26 mouse cellular contexts compared by ENCODE assay signal in the genomic region with DNA sequence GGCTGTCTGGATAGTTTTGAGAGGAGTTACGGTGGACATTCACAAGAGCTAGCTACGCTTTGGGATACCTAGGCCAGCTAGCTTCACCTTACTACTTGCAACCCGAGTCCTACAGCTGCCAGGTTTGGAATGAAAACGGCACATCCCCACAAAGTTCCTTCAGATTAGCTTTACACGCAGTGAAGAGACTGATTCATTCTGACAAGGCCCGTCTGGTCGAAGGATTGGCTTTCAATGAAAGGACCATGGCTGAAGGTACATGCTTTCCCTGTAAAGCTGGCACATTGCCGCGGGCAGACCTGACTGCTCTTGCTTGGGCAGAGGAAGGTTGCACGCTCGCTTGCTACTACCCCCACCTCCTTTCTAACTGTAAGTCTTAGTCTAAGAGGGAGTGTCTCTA. TPM values are rescaled to one million over a fixed set of nuclear protein-coding genes. Genes with fewer than 3 reads are reported as not detected.
DNase-seq lines count a peak whose midpoint lies in the region; ATAC-seq and TF ChIP-seq lines count a peak whose summit lies in the region.
"Had no signal": no experiment of that assay in that cellular context is flagged by ENCODE, and none has a peak within 500 bp of the region (broad histone marks: within the 10 kb centered on the region; RNA-seq: fewer than 3 reads in every experiment).

No protein-coding gene starts in this region.

- no peaks in the 10 kb centered on the region for H3K9me3 ChIP-seq in intestine, embryonic 15.5 days
- H3K9me3 ChIP-seq in intestine, postnatal 0 days (ENCODE audit: control insufficient read depth): no peaks in the 10 kb centered on the region
- H3K9me3 ChIP-seq in midbrain, embryonic 14.5 days (ENCODE audit: control insufficient read depth, low read length): no peaks in the 10 kb centered on the region
- H3K9me3 ChIP-seq in midbrain, postnatal 0 days (ENCODE audit: low read length): no peaks in the 10 kb centered on the region
- H3K9me3 ChIP-seq: heart, embryonic 13.5 days; midbrain, embryonic 12.5 days; neural tube, embryonic 12.5 days had no signal

- peaks cover 45% of the 10 kb centered on the region for H3K27me3 ChIP-seq in intestine, embryonic 15.5 days (replicated peaks)
- H3K27me3 ChIP-seq in intestine, postnatal 0 days (replicated peaks; ENCODE audit: control insufficient read depth, insufficient read depth, low read length): peaks cover 12% of the 10 kb centered on the region
- peaks cover 50% of the 10 kb centered on the region for H3K27me3 ChIP-seq in midbrain, embryonic 14.5 days (ENCODE audit: control insufficient read depth, insufficient read depth, low read length)
- H3K27me3 ChIP-seq in midbrain, postnatal 0 days (ENCODE audit: insufficient read depth, low read length): peaks cover 49% of the 10 kb centered on the region

- ATAC-seq in intestine, embryonic 15.5 days: no peak
- no peak for ATAC-seq in intestine, postnatal 0 days
- no peak for ATAC-seq in midbrain, embryonic 14.5 days (ENCODE audit: low FRiP score, low TSS enrichment)
- ATAC-seq in midbrain, postnatal 0 days (ENCODE audit: low FRiP score): no peak
- ATAC-seq: activated CD4-positive, CD25-positive, alpha-beta regulatory T cell, adult 4 months; forebrain, postnatal 0 days; liver, postnatal 0 days had no signal

- TF ChIP-seq CTCF in intestine, postnatal 0 days (IDR thresholded peaks at IDR 0.05; ENCODE audit: low read depth): no peak
- TF ChIP-seq CTCF in midbrain, postnatal 0 days (IDR thresholded peaks at IDR 0.05): no peak

- peak overlapping the region; percentile 99; the same call in 1 of the 2 replicates for H3K4me2 ChIP-seq in intestine, embryonic 15.5 days (replicated peaks)
- H3K4me2 ChIP-seq in intestine, postnatal 0 days (replicated peaks; ENCODE audit: low read depth): no peak overlapping the region
- H3K4me2 ChIP-seq in midbrain, embryonic 14.5 days (ENCODE audit: low read length): no peak overlapping the region
- H3K4me2 ChIP-seq in midbrain, postnatal 0 days (ENCODE audit: low read depth, low read length, poor library complexity, severe bottlenecking): no peak overlapping the region

- no peak overlapping the region for H3K4me3 ChIP-seq in intestine, embryonic 15.5 days (replicated peaks)
- H3K4me3 ChIP-seq in intestine, postnatal 0 days (ENCODE audit: low read depth, low read length): no peak overlapping the region
- no peak overlapping the region for H3K4me3 ChIP-seq in midbrain, embryonic 14.5 days (replicated peaks; ENCODE audit: low read depth, low read length)
- no peak overlapping the region for H3K4me3 ChIP-seq in midbrain, postnatal 0 days (ENCODE audit: low read depth, low read length)
- H3K4me3 ChIP-seq: midbrain, embryonic 12.5 days had no signal

- no peak overlapping the region for H3K27ac ChIP-seq in intestine, embryonic 15.5 days
- no peak overlapping the region for H3K27ac ChIP-seq in intestine, postnatal 0 days (ENCODE audit: low read depth, low read length)
- no peak overlapping the region for H3K27ac ChIP-seq in midbrain, embryonic 14.5 days (replicated peaks; ENCODE audit: low read depth, low read length)
- no peak overlapping the region for H3K27ac ChIP-seq in midbrain, postnatal 0 days (ENCODE audit: low read depth, low read length)
- H3K27ac ChIP-seq: heart, embryonic 13.5 days; hindbrain, embryonic 14.5 days; midbrain, embryonic 12.5 days; neural tube, embryonic 12.5 days had no signal

- DNase-seq in cerebellum, postnatal 10 days: peak; percentile 59
- no peak for DNase-seq in cerebellum, adult 9-11 months
- DNase-seq in midbrain, embryonic 14.5 days: peak; percentile 9
- DNase-seq in midbrain, postnatal 0 days (ENCODE audit: low spot score): no peak
- peak; percentile 6 for DNase-seq in induced T-regulatory cell, adult 2 months (ENCODE audit: low read depth)
- no peak for DNase-seq in spleen, adult 18-20 months
- DNase-seq: adrenal gland, adult 8-10 months; cerebellum, adult 11-12 months; gastrocnemius, postnatal 14 days; heart, adult 18-20 months; kidney, adult 8-10 months; liver; liver, postnatal 0 days had no signal

- peaks cover 7% of the 10 kb centered on the region for H3K4me1 ChIP-seq in intestine, embryonic 15.5 days (replicated peaks)
- H3K4me1 ChIP-seq in intestine, postnatal 0 days (replicated peaks; ENCODE audit: control insufficient read depth, insufficient read depth, low read length): no peaks in the 10 kb centered on the region
- 0 out of 2 replicates have a peak, but pooled peaks cover 3% of the 10 kb centered on the region for H3K4me1 ChIP-seq in midbrain, embryonic 14.5 days (ENCODE audit: control insufficient read depth, insufficient read depth, low read length)
- H3K4me1 ChIP-seq in midbrain, postnatal 0 days (ENCODE audit: insufficient read depth, low read length): no peaks in the 10 kb centered on the region

- 62% methylated on average over 11 of the region's 11 CpGs for WGBS in intestine, embryonic 15.5 days
- 70% methylated on average over 11 of the region's 11 CpGs for WGBS in intestine, postnatal 0 days
- WGBS in midbrain, embryonic 14.5 days: 40% methylated on average over 11 of the region's 11 CpGs
- 41% methylated on average over 11 of the region's 11 CpGs for WGBS in midbrain, postnatal 0 days

- H3K36me3 ChIP-seq in intestine, embryonic 15.5 days: no peaks in the 10 kb centered on the region
- no peaks in the 10 kb centered on the region for H3K36me3 ChIP-seq in intestine, postnatal 0 days (ENCODE audit: control insufficient read depth, insufficient read depth)
- H3K36me3 ChIP-seq in midbrain, embryonic 14.5 days (ENCODE audit: control insufficient read depth, insufficient read depth, low read length): no peaks in the 10 kb centered on the region
- no peaks in the 10 kb centered on the region for H3K36me3 ChIP-seq in midbrain, postnatal 0 days (ENCODE audit: insufficient read depth, low read length)
- H3K36me3 ChIP-seq: heart, embryonic 13.5 days; midbrain, embryonic 12.5 days; neural tube, embryonic 12.5 days had no signal

- no peak overlapping the region for H3K9ac ChIP-seq in intestine, embryonic 15.5 days
- H3K9ac ChIP-seq in intestine, postnatal 0 days (ENCODE audit: low read depth, low read length): no peak overlapping the region
- H3K9ac ChIP-seq in midbrain, embryonic 14.5 days (replicated peaks; ENCODE audit: low read length): no peak overlapping the region
- H3K9ac ChIP-seq in midbrain, postnatal 0 days (replicated peaks; ENCODE audit: low read length, poor library complexity, severe bottlenecking): no peak overlapping the region
- H3K9ac ChIP-seq: forebrain, postnatal 0 days; heart, embryonic 13.5 days; hindbrain, embryonic 14.5 days; liver, postnatal 0 days; midbrain, embryonic 12.5 days; neural tube, embryonic 12.5 days had no signal

RNA-seq across cellular contexts. Expression of a gene that starts 1.2 kb away (rescaled TPM):
- 5.6 and 6.5 TPM in 2 replicates for polyA plus RNA-seq in intestine, embryonic 15.5 days (2015; fragmentation: Nextera tagmentation; extraction: Ambion mirVana)
- polyA plus RNA-seq in intestine, postnatal 0 days (2015; fragmentation: Nextera tagmentation; extraction: Ambion mirVana): 50.0 and 53.4 TPM in 2 replicates
- 11.2 TPM in 1 of 2 replicates, not detected in the other for polyA plus RNA-seq in midbrain, embryonic 14.5 days (2014; fragmentation: Nextera tagmentation; extraction: Ambion mirVana)
- total RNA-seq in midbrain, postnatal 0 days (2014; rRNA removed): 12.9 and 13.8 TPM in 2 replicates
- polyA plus RNA-seq in midbrain, postnatal 0 days (2015; fragmentation: Nextera tagmentation; extraction: Ambion mirVana): 17.8 and 19.1 TPM in 2 replicates
- total RNA-seq: heart, postnatal 25 days had no signal

RNA-seq across cellular contexts. Expression of a gene that starts 10.0 kb away (rescaled TPM):
- 0.09 TPM in 1 of 2 replicates, not detected in the other for polyA plus RNA-seq in intestine, embryonic 15.5 days (2015; fragmentation: Nextera tagmentation; extraction: Ambion mirVana)
- polyA plus RNA-seq in intestine, postnatal 0 days (2015; fragmentation: Nextera tagmentation; extraction: Ambion mirVana): 0.13 and 0.20 TPM in 2 replicates
- 0.22 TPM in 1 of 2 replicates, not detected in the other for polyA plus RNA-seq in midbrain, embryonic 14.5 days (2014; fragmentation: Nextera tagmentation; extraction: Ambion mirVana)
- total RNA-seq in midbrain, postnatal 0 days (2014; rRNA removed): 0.99 TPM in 1 of 2 replicates, not detected in the other
- 0.18 and 0.23 TPM in 2 replicates for polyA plus RNA-seq in midbrain, postnatal 0 days (2015; fragmentation: Nextera tagmentation; extraction: Ambion mirVana)
- total RNA-seq: adrenal gland, adult 8-10 months; gastrocnemius, postnatal 14 days; heart, adult 18-20 months; heart, postnatal 25 days had no signal
- polyA plus RNA-seq: activated CD4-positive, CD25-positive, alpha-beta regulatory T cell, adult 4 months; forebrain, embryonic 11.5 days; forebrain, postnatal 0 days; heart, embryonic 13.5 days; hindbrain, embryonic 14.5 days; liver, postnatal 0 days; lung, postnatal 0 days; midbrain, embryonic 12.5 days; neural tube, embryonic 12.5 days; stomach, embryonic 16.5 days; thymus, postnatal 0 days had no signal

RNA-seq across cellular contexts. Expression of a gene that starts 27.7 kb away (rescaled TPM):
- polyA plus RNA-seq in intestine, embryonic 15.5 days (2015; fragmentation: Nextera tagmentation; extraction: Ambion mirVana): 0.20 and 0.70 TPM in 2 replicates
- polyA plus RNA-seq in intestine, postnatal 0 days (2015; fragmentation: Nextera tagmentation; extraction: Ambion mirVana): 0.33 and 0.63 TPM in 2 replicates
- 0.77 and 9.8 TPM in 2 replicates for polyA plus RNA-seq in midbrain, embryonic 14.5 days (2014; fragmentation: Nextera tagmentation; extraction: Ambion mirVana)
- total RNA-seq in midbrain, postnatal 0 days (2014; rRNA removed): 17.6 and 21.0 TPM in 2 replicates
- polyA plus RNA-seq in midbrain, postnatal 0 days (2015; fragmentation: Nextera tagmentation; extraction: Ambion mirVana): 21.4 and 24.4 TPM in 2 replicates
- total RNA-seq: gastrocnemius, postnatal 14 days; heart, adult 18-20 months; heart, postnatal 25 days had no signal
- polyA plus RNA-seq: activated CD4-positive, CD25-positive, alpha-beta regulatory T cell, adult 4 months had no signal

RNA-seq across cellular contexts. Expression of a gene that starts 47.8 kb away (rescaled TPM):
- polyA plus RNA-seq in intestine, embryonic 15.5 days (2015; fragmentation: Nextera tagmentation; extraction: Ambion mirVana): 0.06 and 0.19 TPM in 2 replicates
- 0.09 and 0.13 TPM in 2 replicates for polyA plus RNA-seq in intestine, postnatal 0 days (2015; fragmentation: Nextera tagmentation; extraction: Ambion mirVana)
- not detected in 2 replicates for polyA plus RNA-seq in midbrain, embryonic 14.5 days (2014; fragmentation: Nextera tagmentation; extraction: Ambion mirVana)
- total RNA-seq in midbrain, postnatal 0 days (2014; rRNA removed): 0.05 and 0.09 TPM in 2 replicates
- 0.31 and 0.62 TPM in 2 replicates for polyA plus RNA-seq in midbrain, postnatal 0 days (2015; fragmentation: Nextera tagmentation; extraction: Ambion mirVana)
- total RNA-seq: adrenal gland, adult 8-10 months had no signal
- polyA plus RNA-seq: activated CD4-positive, CD25-positive, alpha-beta regulatory T cell, adult 4 months; liver, postnatal 0 days had no signal

Comparison
In these comparisons a context has a peak if more than half of its experiments do, and no peak if none do; other contexts are left out.
1. DNase-seq: peak in cerebellum, postnatal 10 days (2 of 2), midbrain, embryonic 14.5 days (single experiment) and induced T-regulatory cell, adult 2 months (single experiment); none in cerebellum, adult 9-11 months (single experiment), midbrain, postnatal 0 days (single experiment) and spleen, adult 18-20 months (0 of 2).